Mouse (Mus musculus) thymus, postnatal 10 days (tissue): Measurements from ENCODE around the gene Olig2.

ENCODE experiments used
- DNase-seq, 2 experiments: peaks; one replicate each; pipeline ENCODE4 v3.0.0; 2021; ENCODE audit warnings: low spot score in 2 of 2

The Olig2 gene

GRCm38 (mm10) chr16:91270982-91271549 lies 45.8 kb downstream of the Olig2 start:
- DNase-seq, result no peak

- no peak for DNase-seq
Measured at GRCm38 (mm10) chr16:91271634-91272033, 46.4 kb downstream of the Olig2 start.
